Mouse (Mus musculus) CH12.LX (cell line): Measurements from ENCODE around the gene Grsf1. TPM values are rescaled to one million over a fixed set of nuclear protein-coding genes. Genes with fewer than 3 reads are reported as not detected.

Source experiments
- DNase-seq: peaks from one replicate; pipeline ENCODE4 v3.0.0-alpha.2; 2013; ENCODE audit errors: extremely low read depth
- H3K27ac ChIP-seq: 2 replicates; pipeline ENCODE4 v1.5.1; 2012; ENCODE audit warnings: low read depth, mild to moderate bottlenecking, control low read depth, moderate library complexity; ENCODE audit not compliant: insufficient read depth
- H3K27me3 ChIP-seq: replicated peaks from 2 replicates; pipeline ENCODE3; 2012; ENCODE audit warnings: inconsistent platforms
- H3K36me3 ChIP-seq, 2 experiments: replicated peaks in 1 of 2; 2 replicates each; pipeline versions ENCODE3 to v1.6.1; 2012; ENCODE audit warnings: inconsistent platforms in 1 of 2, low read length in 1 of 2, mild to moderate bottlenecking in 1 of 2, mixed read lengths in 1 of 2, moderate library complexity in 1 of 2; ENCODE audit not compliant: control insufficient read depth in 1 of 2, insufficient read depth in 1 of 2
- H3K4me1 ChIP-seq, 2 experiments: 2 replicates each; pipeline ENCODE4 v1.6.1; 2012; ENCODE audit warnings: inconsistent platforms in 1 of 2, moderate library complexity in 1 of 2; ENCODE audit not compliant: insufficient read depth in 2 of 2, control insufficient read depth in 1 of 2
- H3K4me2 ChIP-seq: 2 replicates; pipeline ENCODE4 v1.6.1; 2012; ENCODE audit warnings: low read depth, mild to moderate bottlenecking, control low read depth; ENCODE audit not compliant: poor library complexity, insufficient read depth, severe bottlenecking
- H3K4me3 ChIP-seq, 3 experiments: fragments of 150-350 bp in 1 of 3; sonication (generic) in 1 of 3; replicated peaks in 1 of 3; 2 replicates each; pipeline versions ENCODE3 to v1.5.1; 2011 to 2012; ENCODE audit warnings: low read depth in 2 of 3, low read length in 2 of 3, mild to moderate bottlenecking in 2 of 3, moderate library complexity in 2 of 3, control low read depth in 1 of 3, improper control_type of control experiment in 1 of 3, inconsistent platforms in 1 of 3, mixed read lengths in 1 of 3; ENCODE audit not compliant: poor library complexity in 1 of 3
- H3K79me2 ChIP-seq: replicated peaks from 2 replicates; pipeline ENCODE4 v1.6.1; 2012; ENCODE audit warnings: mild to moderate bottlenecking, moderate library complexity; ENCODE audit not compliant: control insufficient read depth, poor library complexity, insufficient read depth, severe bottlenecking; ENCODE audit errors: extremely low read depth
- H3K9ac ChIP-seq: 2 replicates; pipeline ENCODE4 v1.6.1; 2012; ENCODE audit warnings: low read depth, mild to moderate bottlenecking, control low read depth, moderate library complexity; ENCODE audit not compliant: insufficient read depth
- H3K9me3 ChIP-seq: replicated peaks from 2 replicates; pipeline ENCODE3; 2012; ENCODE audit warnings: low read length, inconsistent platforms, mixed read lengths
- BHLHE40 ChIP-seq: IDR thresholded peaks from 2 replicates; pipeline ENCODE4 v1.6.1; 2011; ENCODE audit warnings: mild to moderate bottlenecking, low read depth, low read length, improper control_type of control experiment
- CHD1 ChIP-seq: IDR thresholded peaks from 2 replicates; pipeline ENCODE4 v1.6.1; 2012; ENCODE audit warnings: low read depth, low read length, improper control_type of control experiment, inconsistent platforms
- CHD2 ChIP-seq: IDR thresholded peaks from 2 replicates; pipeline ENCODE4 v1.6.1; 2011; ENCODE audit warnings: low read length, improper control_type of control experiment
- ELF1 ChIP-seq: IDR thresholded peaks from 2 replicates; pipeline ENCODE4 v1.6.1; 2014; ENCODE audit warnings: low read depth, mild to moderate bottlenecking, inconsistent platforms, low read length, improper control_type of control experiment
- HCFC1 ChIP-seq: IDR thresholded peaks from 2 replicates; pipeline ENCODE4 v1.6.1; 2012; ENCODE audit warnings: low read depth, mild to moderate bottlenecking, inconsistent platforms, low read length, improper control_type of control experiment
- IRF4 ChIP-seq: IDR thresholded peaks from 2 replicates; pipeline ENCODE4 v1.6.1; 2014; ENCODE audit warnings: low read depth, mild to moderate bottlenecking, inconsistent platforms, low read length, improper control_type of control experiment
- MAFK ChIP-seq: IDR thresholded peaks from 2 replicates; pipeline ENCODE4 v1.6.1; 2011; ENCODE audit warnings: low read length, improper control_type of control experiment; ENCODE audit not compliant: insufficient replicate concordance
- MAX ChIP-seq: IDR thresholded peaks from 2 replicates; pipeline ENCODE4 v1.6.1; 2011; ENCODE audit warnings: low read length, improper control_type of control experiment
- MAZ ChIP-seq: IDR thresholded peaks from 2 replicates; pipeline ENCODE4 v1.6.1; 2012; ENCODE audit warnings: low read depth, mild to moderate bottlenecking, inconsistent platforms, low read length, improper control_type of control experiment, moderate library complexity
- MEF2A ChIP-seq: IDR thresholded peaks from 2 replicates; pipeline ENCODE4 v1.6.1; 2014; ENCODE audit warnings: low read depth, mild to moderate bottlenecking, inconsistent platforms, low read length, improper control_type of control experiment, borderline replicate concordance
- NELFE ChIP-seq: IDR thresholded peaks from 2 replicates; pipeline ENCODE4 v1.6.1; 2011; ENCODE audit warnings: low read depth, low read length, improper control_type of control experiment
- RAD21 ChIP-seq: IDR thresholded peaks from 2 replicates; pipeline ENCODE4 v1.6.1; 2011; ENCODE audit warnings: low read depth, mild to moderate bottlenecking, low read length, improper control_type of control experiment, moderate library complexity
- RCOR1 ChIP-seq: conservative IDR thresholded peaks from 2 replicates; pipeline ENCODE4 v1.6.1; 2012; ENCODE audit warnings: low read depth, mild to moderate bottlenecking, inconsistent platforms, low read length, improper control_type of control experiment
- SIN3A ChIP-seq: IDR thresholded peaks from 2 replicates; pipeline ENCODE4 v1.6.1; 2012; ENCODE audit warnings: low read length, improper control_type of control experiment, inconsistent platforms
- TBP ChIP-seq: conservative IDR thresholded peaks from 2 replicates; pipeline ENCODE4 v1.6.1; 2011; ENCODE audit warnings: low read depth, low read length, improper control_type of control experiment
- USF1 ChIP-seq: IDR thresholded peaks from 2 replicates; pipeline ENCODE4 v1.6.1; 2014; ENCODE audit warnings: low read depth, mild to moderate bottlenecking, inconsistent platforms, low read length, improper control_type of control experiment
- ZC3H11A ChIP-seq: IDR thresholded peaks from 2 replicates; pipeline ENCODE4 v1.6.1; 2012; ENCODE audit warnings: low read depth, mild to moderate bottlenecking, inconsistent platforms, low read length, improper control_type of control experiment
- ZMIZ1 ChIP-seq: IDR thresholded peaks from 2 replicates; pipeline ENCODE4 v1.6.1; 2012; ENCODE audit warnings: low read depth, mild to moderate bottlenecking, inconsistent platforms, low read length, improper control_type of control experiment
- dilution Hi-C: fragments of 300-500 bp; cut with MboI; formaldehyde crosslinking; loops from 2 replicates; pipeline ENCODE4 v1.14.3; 2020; ENCODE audit warnings: low sequenced_read_pairs; ENCODE audit not compliant: extremely low pct_unique_long_range_greater_than_20kb, extremely low pct_ligation_motif_present
- in situ Hi-C: fragments of 300-500 bp; cut with MboI; formaldehyde crosslinking; loops from 3 replicates; pipeline ENCODE4 v1.14.3; 2019; ENCODE audit warnings: low sequenced_read_pairs, low pct_ligation_motif_present, low pct_unique_long_range_greater_than_20kb, mixed read lengths
- polyA plus RNA-seq: library from polyadenylated mRNA; unstranded; fragments of >175 nt; gene quantifications from 2 replicates; pipeline ENCODE4 v1.2.1, GENCODE M21; 2012; ENCODE audit warnings: low read depth; ENCODE audit not compliant: insufficient read length
- total RNA-seq, 2 experiments: library from RNA; depleted of rRNA; stranded (reverse); fragments of 300-350 nt in 1 of 2; fragments of >200 nt in 1 of 2; gene quantifications; 2 replicates each; pipeline ENCODE4 v1.2.3; 2012 to 2014

Gene Grsf1
- total and polyA plus RNA-seq, 3 experiments, result 56.8 to 109 (median 100) TPM

- Histone ChIP-seq H3K9me3 (no peaks in the 10 kb centered on the region), H3K27me3 (no peaks in the 10 kb centered on the region), H3K4me3 (no peak overlapping the region), H3K36me3 (no peaks in the 10 kb centered on the region), H3K4me1 (peaks cover 0 to 3% of the 10 kb centered on the region in 2 experiments; a peak in 1 of 4 replicates), H3K9ac (no peak overlapping the region), H3K79me2 (no peaks in the 10 kb centered on the region), H3K4me2 (no peak overlapping the region; the same call in 1 of the 2 replicates), H3K27ac (no peak overlapping the region)
- TF ChIP-seq MAZ, result no peak
- no peak for TF ChIP-seq ZMIZ1
- no peak for TF ChIP-seq CHD2
- TF ChIP-seq SIN3A, result no peak
- TF ChIP-seq ELF1, result no peak
- no peak for TF ChIP-seq RCOR1
- no peak for TF ChIP-seq HCFC1
- no peak for TF ChIP-seq MAX
- TF ChIP-seq IRF4, result no peak
- no peak for TF ChIP-seq MEF2A
- no peak for TF ChIP-seq BHLHE40
- no peak for TF ChIP-seq CHD1
- TF ChIP-seq ZC3H11A, result no peak
- TF ChIP-seq NELFE, result no peak
- no peak for TF ChIP-seq USF1
- TF ChIP-seq MAFK, result no peak
- DNase-seq, result no peak
- dilution Hi-C loops, result no loop called here
- in situ Hi-C loops, result no loop called here
These were observed 15.6 kb upstream of the Grsf1 start for GRCm38 (mm10) chr5:88691506-88692095.

DNA sequence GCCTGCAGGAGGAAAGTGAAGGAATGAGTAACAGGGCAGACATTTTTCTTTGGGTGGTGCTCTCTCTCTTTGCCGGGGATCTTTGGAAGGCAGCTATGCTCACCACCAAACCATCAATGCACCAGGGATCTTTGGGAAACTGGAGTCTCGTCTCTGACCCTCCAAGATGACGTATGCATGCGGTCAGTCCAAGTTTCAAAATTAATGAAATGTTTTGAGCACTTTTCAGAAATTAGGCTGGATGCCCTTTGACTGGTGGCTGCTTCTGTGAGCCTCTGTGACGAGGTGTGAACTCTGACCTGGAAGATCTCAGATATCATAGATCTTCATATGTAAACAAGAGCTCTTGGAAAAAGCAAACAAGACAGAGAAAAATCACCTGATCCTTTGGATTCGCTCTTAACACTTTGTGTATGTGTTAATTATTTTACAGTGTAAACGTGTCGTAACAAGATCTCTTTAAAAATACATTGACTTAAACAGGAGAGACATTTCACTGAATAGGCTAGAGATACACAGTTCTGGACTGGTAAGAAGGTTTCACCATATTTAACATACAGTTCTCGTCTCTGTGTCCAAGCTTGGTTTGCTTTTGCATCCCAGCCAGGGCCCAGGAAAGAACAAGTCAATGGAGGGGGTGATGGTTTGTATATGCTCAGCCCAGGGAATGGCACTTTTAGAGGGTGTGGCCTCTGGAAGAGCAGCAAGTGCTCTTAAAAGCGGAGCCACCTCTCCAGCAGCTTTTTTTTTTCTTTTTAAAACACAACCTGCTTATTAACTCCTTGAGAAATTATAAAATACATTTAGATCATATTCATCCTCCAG, 14.9 kb upstream of the Grsf1 start:
- H3K79me2 ChIP-seq, result no peaks in the 10 kb centered on the region
- no peaks in the 10 kb centered on the region for H3K27me3 ChIP-seq
- in situ Hi-C loops, result no loop called here
- dilution Hi-C loops, result no loop called here
- no peak for DNase-seq
- no peak overlapping the region for H3K4me2 ChIP-seq
- H3K36me3 ChIP-seq, result no peaks in the 10 kb centered on the region
- no peak overlapping the region for H3K9ac ChIP-seq
- no peak overlapping the region for H3K27ac ChIP-seq
- 0 out of 2 replicates have a peak, but pooled peaks have one; percentile 18 for TF ChIP-seq TBP
- TF ChIP-seq RAD21, result no peak
- H3K4me1 ChIP-seq, result peaks cover 0 to 3% of the 10 kb centered on the region in 2 experiments; a peak in 1 of 4 replicates
- H3K4me3 ChIP-seq, result no peak overlapping the region
- no peaks in the 10 kb centered on the region for H3K9me3 ChIP-seq
